Mouse (Mus musculus) stomach, adult 2 months (tissue): ENCODE data around the gene Arl15. TPM values are rescaled to one million over a fixed set of nuclear protein-coding genes. Genes with fewer than 3 reads are reported as not detected.

ENCODE experiments used
- polyA plus RNA-seq: library from polyadenylated mRNA; depleted of rRNA; stranded (reverse); fragments of >200 nt; gene quantifications from 2 replicates; pipeline ENCODE4 v1.2.3, GENCODE M21; 2012; rRNA removed

Arl15 gene
- polyA plus RNA-seq = 0.33 and 0.71 TPM in 2 replicates

DNA sequence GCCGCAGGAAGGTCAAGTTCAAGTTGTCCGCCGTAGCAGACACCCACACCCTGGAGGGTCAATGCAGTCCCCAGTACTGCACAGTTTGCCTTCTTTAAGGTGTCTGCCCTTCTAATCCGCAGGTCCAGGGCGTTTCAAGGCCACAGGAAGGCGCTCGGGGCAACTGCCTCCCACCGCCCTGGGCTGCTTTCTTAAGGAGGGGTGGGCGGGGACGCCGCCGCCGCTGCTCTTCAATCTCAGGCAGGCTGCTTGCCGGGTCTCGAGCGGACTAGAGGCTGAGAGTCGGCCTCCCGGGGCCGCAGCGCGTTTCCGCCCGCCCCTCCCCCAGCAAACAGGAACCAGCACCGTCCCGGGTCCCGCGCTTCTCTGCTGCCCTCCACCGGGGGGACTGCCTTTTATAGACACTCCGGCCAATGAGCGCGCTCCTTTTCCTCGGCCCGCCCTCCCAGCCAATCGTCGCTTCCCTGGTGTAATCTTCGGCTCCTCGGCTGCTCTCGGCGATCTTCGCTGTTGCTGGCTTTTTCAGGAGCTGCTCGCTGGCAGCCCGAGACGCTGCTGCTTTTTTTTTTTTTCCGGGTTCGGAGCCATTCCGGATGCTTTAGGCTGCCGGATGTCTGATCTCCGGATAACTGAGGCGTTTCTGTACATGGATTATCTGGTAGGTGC is at the start of gene Arl15:
Arl15 (plus strand) TSS at position 467 of the 666 bp plus-strand sequence.

Other genes with a start within 250 kb of the Arl15 start
- gene Snx18, start 175.9 kb upstream of the Arl15 start, polyA plus RNA-seq = 8.5 and 12.2 TPM in 2 replicates
- 0.14 TPM in 1 of 2 replicates, not detected in the other for gene Hspb3, start 130.8 kb upstream of the Arl15 start, polyA plus RNA-seq